Mouse (Mus musculus) olfactory bulb, adult 2 months (tissue): ENCODE data around the gene Ttll7. TPM values are rescaled to one million over a fixed set of nuclear protein-coding genes. Genes with fewer than 3 reads are reported as not detected.

Source experiments
- H3K27ac ChIP-seq: fragments of 200-500 bp; 2 replicates; pipeline ENCODE4 v1.5.1; 2012; ENCODE audit warnings: low read depth, low read length; ENCODE audit not compliant: insufficient read depth
- H3K4me1 ChIP-seq: fragments of 200-500 bp; 2 replicates; pipeline ENCODE4 v1.6.1; 2012; ENCODE audit warnings: low read length; ENCODE audit not compliant: control insufficient read depth, insufficient read depth
- H3K4me3 ChIP-seq: fragments of 200-500 bp; 2 replicates; pipeline ENCODE4 v1.5.1; 2012; ENCODE audit warnings: mild to moderate bottlenecking, low read depth, low read length, moderate library complexity; ENCODE audit not compliant: insufficient read depth
- CTCF ChIP-seq: fragments of 200-500 bp; IDR thresholded peaks from 2 replicates; pipeline ENCODE4 v1.5.1; 2012; ENCODE audit warnings: low read depth, mild to moderate bottlenecking, low read length, moderate library complexity; ENCODE audit not compliant: insufficient read depth
- POLR2A ChIP-seq: fragments of 200-500 bp; IDR thresholded peaks from 2 replicates; pipeline ENCODE4 v1.6.1; 2012; ENCODE audit warnings: mild to moderate bottlenecking, low read depth, low read length, moderate library complexity; ENCODE audit not compliant: insufficient read depth
- WGBS: fragments of 180-500 bp; shearing (Covaris S2); methylation state at CpG from one replicate; pipeline ENCODE4 v1.1.7; 2018; 5-methylcytosine and 5-hydroxymethylcytosine counted together
- polyA plus RNA-seq: library from polyadenylated mRNA; stranded (reverse); fragments of >200 nt; gene quantifications from 2 replicates; pipeline ENCODE4 v1.2.4, GENCODE M21; 2012; ENCODE audit warnings: low replicate concordance; ENCODE audit not compliant: missing spikeins, insufficient read depth, insufficient read length

Gene Ttll7
- polyA plus RNA-seq, 1 experiment = 142 TPM

- Histone ChIP-seq H3K4me3 (no peak overlapping the region), H3K4me1 (no peaks in the 10 kb centered on the region; the same call in 1 of the 2 replicates), H3K27ac (no peak overlapping the region)
- 87% methylated on average over 3 of the region's 3 CpGs for WGBS
- TF ChIP-seq CTCF (no peak), POLR2A (no peak)
These were observed 47.9 kb downstream of the Ttll7 start for GRCm38 (mm10) chr3:146900094-146900493.

DNA sequence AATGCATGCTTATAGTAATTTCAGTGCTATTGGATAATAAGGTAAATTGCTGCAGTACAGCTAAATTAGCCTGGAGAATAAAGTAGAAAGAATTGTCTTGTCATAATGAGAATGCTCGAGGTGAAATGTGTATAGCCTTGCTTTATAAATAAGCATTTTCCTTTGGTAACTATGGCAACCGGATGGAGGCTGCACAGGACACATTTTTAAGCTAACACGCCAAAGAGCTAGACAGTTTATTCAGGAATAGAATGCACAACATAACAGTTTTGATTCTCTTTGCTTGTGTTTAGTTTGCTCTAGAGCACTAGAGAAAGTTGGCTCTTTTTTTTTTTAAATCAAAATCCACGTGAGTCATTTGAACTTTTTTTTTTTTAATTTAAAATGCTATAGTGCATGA, 49.6 kb downstream of the Ttll7 start:
- Histone ChIP-seq H3K4me3 (no peak overlapping the region), H3K27ac (no peak overlapping the region), H3K4me1 (no peaks in the 10 kb centered on the region; the same call in 1 of the 2 replicates)
- WGBS = 30% methylated on average over 4 of the region's 4 CpGs
- TF ChIP-seq POLR2A = no peak
- no peak for TF ChIP-seq CTCF

GRCm38 (mm10) chr3:146905606-146906005, 53.4 kb downstream of the Ttll7 start:
- H3K4me1 ChIP-seq = no peaks in the 10 kb centered on the region
- no peak overlapping the region for H3K27ac ChIP-seq
- WGBS = 92% methylated on average over 3 of the region's 3 CpGs
- TF ChIP-seq POLR2A (no peak), CTCF (no peak)
- no peak overlapping the region for H3K4me3 ChIP-seq

DNA sequence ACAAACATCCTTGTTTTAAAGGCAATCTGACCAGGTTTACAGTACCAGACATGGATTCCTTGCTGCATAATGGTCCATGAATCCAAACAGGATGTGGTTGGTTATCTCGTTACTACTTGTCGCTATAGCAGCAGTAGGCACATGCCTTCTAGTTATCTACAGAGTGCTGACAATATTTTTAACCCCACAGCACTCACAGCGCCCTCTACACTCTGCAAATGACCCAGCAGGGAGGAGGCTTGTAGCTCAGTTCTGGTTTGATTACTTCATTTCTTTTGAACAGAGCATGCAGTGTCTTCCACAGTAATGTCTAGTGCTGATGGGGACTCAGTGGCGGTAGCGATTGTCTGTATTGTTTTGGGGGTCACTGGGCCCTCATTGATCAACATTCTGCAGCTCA, 56.8 kb downstream of the Ttll7 start:
- WGBS = 79% methylated on average over 5 of the region's 5 CpGs
- Histone ChIP-seq H3K4me1 (no peaks in the 10 kb centered on the region), H3K27ac (no peak overlapping the region), H3K4me3 (no peak overlapping the region)
- TF ChIP-seq POLR2A = no peak
- TF ChIP-seq CTCF = no peak

DNA sequence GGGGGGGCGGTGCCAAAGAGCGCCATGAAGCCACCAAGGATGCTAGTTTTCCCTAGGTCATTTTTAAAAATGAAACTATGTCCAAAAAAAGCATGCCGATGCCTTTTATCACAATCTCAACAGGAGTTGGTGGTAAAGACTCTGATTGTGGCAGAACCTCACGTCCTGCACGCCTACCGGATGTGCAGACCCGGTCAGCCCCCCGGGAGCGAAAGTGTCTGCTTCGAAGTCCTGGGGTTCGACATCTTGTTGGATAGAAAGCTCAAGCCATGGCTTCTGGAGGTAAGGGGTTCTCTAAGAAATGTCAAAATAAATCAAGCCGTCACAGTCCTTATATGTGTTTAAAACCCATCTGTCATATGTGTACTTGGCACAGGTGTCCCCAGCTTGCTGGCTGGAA, 60.9 kb downstream of the Ttll7 start:
- H3K4me1 ChIP-seq = peaks cover 9% of the 10 kb centered on the region
- WGBS = 95% methylated on average over 12 of the region's 12 CpGs
- TF ChIP-seq POLR2A (no peak), CTCF (no peak)
- no peak overlapping the region for H3K4me3 ChIP-seq
- H3K27ac ChIP-seq = no peak overlapping the region

DNA sequence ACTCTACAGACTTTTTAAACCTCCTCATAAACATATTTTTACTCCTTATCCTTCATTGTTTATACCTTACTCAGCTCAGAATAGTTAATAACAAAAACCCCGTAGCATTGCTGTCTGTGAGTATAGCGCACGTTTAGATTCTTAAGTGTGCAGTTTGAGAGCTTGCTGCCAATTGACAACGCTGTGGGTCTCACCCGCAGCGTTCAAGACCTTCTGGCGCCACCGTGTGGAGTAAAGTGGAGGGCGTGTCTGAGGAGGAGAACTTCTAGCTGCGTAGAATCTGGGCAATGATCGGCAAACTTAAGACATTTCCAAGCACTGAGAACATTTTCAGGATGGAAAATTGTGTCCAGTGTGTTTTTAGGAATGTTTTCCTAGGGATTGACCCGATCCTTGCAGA, 62.6 kb downstream of the Ttll7 start:
- peaks cover 12% of the 10 kb centered on the region for H3K4me1 ChIP-seq
- WGBS = 3% methylated on average over 12 of the region's 12 CpGs
- no peak overlapping the region for H3K27ac ChIP-seq
- TF ChIP-seq CTCF (peak; percentile 91), POLR2A (no peak)
- no peak overlapping the region for H3K4me3 ChIP-seq

DNA sequence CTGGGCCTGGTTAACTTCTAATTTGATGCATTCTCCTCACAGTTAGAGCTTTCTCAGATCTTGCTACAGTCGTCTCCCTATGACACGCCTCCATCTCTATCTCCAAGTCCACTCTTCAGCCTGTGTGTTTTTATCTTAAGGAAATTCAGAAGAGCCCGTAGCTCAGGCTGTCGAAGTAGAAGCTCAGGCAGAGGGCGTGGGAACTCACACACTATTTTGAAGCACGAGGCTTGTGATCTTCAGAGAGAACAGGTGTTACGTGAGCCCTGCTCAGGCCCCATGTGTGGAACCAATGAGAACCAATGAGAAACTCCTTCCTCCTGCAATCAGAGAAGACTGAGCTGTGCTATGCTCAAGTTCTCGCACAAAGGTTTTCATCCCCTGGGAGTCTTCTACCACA, 65.7 kb downstream of the Ttll7 start:
- no peak for TF ChIP-seq CTCF
- Histone ChIP-seq H3K4me1 (peaks cover 12% of the 10 kb centered on the region), H3K27ac (no peak overlapping the region), H3K4me3 (no peak overlapping the region)
- 50% methylated on average over 8 of the region's 8 CpGs for WGBS

DNA sequence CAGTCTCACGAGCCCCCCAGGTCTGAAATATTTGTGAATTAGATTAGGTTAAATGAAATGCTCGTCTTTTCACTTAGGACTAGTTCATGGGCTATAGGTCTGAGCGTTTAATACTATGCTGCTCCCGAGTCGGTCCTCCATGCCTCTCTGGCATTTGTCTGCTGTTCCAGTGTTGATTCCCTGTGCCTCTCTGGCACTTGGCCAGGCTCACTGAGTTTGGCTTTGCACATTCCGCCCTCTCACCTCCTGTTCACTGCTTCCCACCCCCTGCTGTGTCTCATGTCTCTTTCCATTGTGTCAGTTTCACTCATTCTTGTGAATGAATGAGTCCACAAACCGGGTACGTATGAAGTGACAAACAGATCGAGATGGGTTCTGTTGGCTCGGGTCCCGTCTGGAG, 66.2 kb downstream of the Ttll7 start:
- H3K4me1 ChIP-seq = peaks cover 12% of the 10 kb centered on the region
- WGBS = 58% methylated on average over 11 of the region's 11 CpGs
- TF ChIP-seq CTCF (no peak), POLR2A (no peak)
- peak overlapping the region; percentile 19; the same call in 1 of the 2 replicates for H3K27ac ChIP-seq
- H3K4me3 ChIP-seq = no peak overlapping the region

DNA sequence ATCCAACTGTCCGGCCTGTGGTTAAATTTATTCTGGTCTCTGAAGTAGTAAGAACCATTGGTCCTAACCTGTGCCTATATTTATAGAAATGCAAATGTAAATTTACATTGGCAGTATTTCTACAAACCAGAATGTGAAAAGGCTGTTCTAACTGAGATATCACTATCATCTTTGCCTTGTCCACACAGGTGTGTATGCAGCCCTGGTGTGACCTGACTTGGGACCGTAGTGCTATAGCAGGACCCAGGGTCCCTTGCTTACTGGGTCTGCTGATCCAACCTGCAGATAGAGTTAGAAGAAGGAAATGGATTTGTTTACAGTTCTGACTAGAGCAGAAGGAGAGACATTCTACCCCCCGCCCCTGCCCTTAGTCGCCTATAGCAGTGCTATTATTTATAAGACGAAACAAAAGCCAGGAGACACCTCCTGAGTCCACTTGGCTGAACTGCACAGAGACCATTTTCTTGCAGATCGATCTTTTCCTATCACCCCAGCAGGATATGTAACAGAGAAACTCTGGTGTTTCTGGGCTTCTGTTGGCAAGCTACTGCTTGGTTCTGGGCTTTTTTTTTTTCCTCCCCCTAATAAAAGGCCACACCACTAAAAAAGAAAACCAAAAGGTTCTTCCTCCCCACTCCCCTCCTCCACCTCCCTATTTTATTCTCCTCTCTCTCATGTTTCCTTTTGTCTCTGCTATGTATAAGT, 75.3 kb downstream of the Ttll7 start:
- Histone ChIP-seq H3K4me1 (no peaks in the 10 kb centered on the region), H3K27ac (no peak overlapping the region), H3K4me3 (no peak overlapping the region)
- TF ChIP-seq CTCF = no peak
- TF ChIP-seq POLR2A = no peak
- WGBS = 88% methylated on average over 6 of the region's 6 CpGs

DNA sequence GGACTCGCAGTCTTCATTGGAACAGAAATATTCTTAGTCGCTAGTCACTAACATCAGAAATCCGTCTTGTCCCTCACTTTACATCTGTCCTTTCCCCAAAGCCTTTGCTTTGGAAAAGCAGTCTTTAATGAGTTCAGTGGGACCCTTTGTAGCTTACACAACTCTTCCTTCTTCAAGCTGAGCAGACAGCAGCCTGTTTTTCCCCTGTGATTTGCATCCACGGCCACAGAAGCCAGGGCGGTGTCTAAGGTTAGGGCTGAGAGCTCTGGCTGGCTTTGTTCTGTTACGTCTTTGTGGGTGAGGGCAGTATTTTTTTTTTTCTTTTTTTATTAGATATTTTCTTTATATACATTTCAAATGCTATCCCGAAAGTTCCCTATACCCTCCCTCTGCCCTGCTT, 76.0 kb downstream of the Ttll7 start:
- Histone ChIP-seq H3K4me3 (no peak overlapping the region), H3K27ac (no peak overlapping the region), H3K4me1 (no peaks in the 10 kb centered on the region)
- TF ChIP-seq CTCF (no peak), POLR2A (no peak)
- WGBS = 91% methylated on average over 7 of the region's 7 CpGs
